8 mouse cellular contexts compared by ENCODE assay signal in the genomic region with DNA sequence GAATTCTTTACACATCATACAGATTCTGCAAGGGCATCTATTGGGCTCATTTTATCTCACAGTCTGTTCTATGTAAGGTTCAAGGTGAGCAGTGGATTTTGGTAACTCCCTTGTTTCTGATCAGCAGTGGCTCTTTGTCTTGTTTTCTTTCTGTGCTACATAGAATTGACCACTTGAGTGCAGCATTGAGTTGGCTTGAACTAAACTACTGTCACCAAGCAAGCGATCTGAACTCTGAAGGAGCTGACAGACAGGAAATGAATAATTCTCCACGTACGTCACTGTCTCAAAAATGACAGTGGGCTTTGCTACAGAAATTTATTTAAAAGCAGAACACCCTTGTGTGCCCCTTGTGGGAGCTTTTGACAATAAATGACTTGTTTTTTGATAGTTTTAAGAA.
DNase-seq lines count a peak whose midpoint lies in the region; ATAC-seq lines count a peak whose summit lies in the region.

No protein-coding gene starts in this region.

- no peaks in the 10 kb centered on the region for H3K36me3 ChIP-seq in forebrain, embryonic 15.5 days
- H3K36me3 ChIP-seq in intestine, embryonic 14.5 days (ENCODE audit: control insufficient read depth, insufficient read depth, low read length) = no peaks in the 10 kb centered on the region
- H3K36me3 ChIP-seq in limb, embryonic 12.5 days = no peaks in the 10 kb centered on the region
- H3K36me3 ChIP-seq in neural tube, embryonic 14.5 days (ENCODE audit: control insufficient read depth, insufficient read depth, low read length) = no peaks in the 10 kb centered on the region

- peak; percentile 88 for ATAC-seq in forebrain, embryonic 15.5 days (replicated peaks)
- peak; percentile 62; the same call in 1 of the 2 replicates for ATAC-seq in intestine, embryonic 14.5 days (replicated peaks; ENCODE audit: low FRiP score, low TSS enrichment, low read depth)
- peak; percentile 47; the same call in 1 of the 2 replicates for ATAC-seq in limb, embryonic 12.5 days (ENCODE audit: insufficient number of reproducible peaks, insufficient read depth, low FRiP score, low TSS enrichment, low read depth)
- peak; percentile 84 for ATAC-seq in neural tube, embryonic 14.5 days (ENCODE audit: low read depth)
- no peak for ATAC-seq in monocyte, adult 5-6 weeks (replicated peaks; ENCODE audit: insufficient number of reproducible peaks, low FRiP score, low TSS enrichment, poor library complexity, severe bottlenecking)

- no peaks in the 10 kb centered on the region for H3K9me3 ChIP-seq in forebrain, embryonic 15.5 days
- no peaks in the 10 kb centered on the region for H3K9me3 ChIP-seq in intestine, embryonic 14.5 days (ENCODE audit: control insufficient read depth, low read length)
- no peaks in the 10 kb centered on the region for H3K9me3 ChIP-seq in limb, embryonic 12.5 days
- no peaks in the 10 kb centered on the region for H3K9me3 ChIP-seq in neural tube, embryonic 14.5 days (ENCODE audit: control insufficient read depth, low read length)

- H3K9ac ChIP-seq in forebrain, embryonic 15.5 days (replicated peaks) = peak overlapping the region; percentile 16; the same call in 1 of the 2 replicates
- no peak overlapping the region for H3K9ac ChIP-seq in intestine, embryonic 14.5 days (ENCODE audit: low read length)
- no peak overlapping the region for H3K9ac ChIP-seq in limb, embryonic 12.5 days (replicated peaks)
- no peak overlapping the region for H3K9ac ChIP-seq in neural tube, embryonic 14.5 days (replicated peaks; ENCODE audit: low read depth, low read length)

- no peaks in the 10 kb centered on the region for H3K27me3 ChIP-seq in forebrain, embryonic 15.5 days
- no peaks in the 10 kb centered on the region for H3K27me3 ChIP-seq in intestine, embryonic 14.5 days (replicated peaks; ENCODE audit: control insufficient read depth, insufficient read depth, low read length)
- H3K27me3 ChIP-seq in limb, embryonic 12.5 days = no peaks in the 10 kb centered on the region
- H3K27me3 ChIP-seq in neural tube, embryonic 14.5 days (ENCODE audit: control insufficient read depth, insufficient read depth, low read length) = no peaks in the 10 kb centered on the region

- DNase-seq in right cerebral cortex, adult 18-20 months = peak; percentile 64
- no peak for DNase-seq in right cerebral cortex, postnatal 25 days
- DNase-seq in brain, embryonic 18.5 days (ENCODE audit: low read depth, low spot score) = peak; percentile 77
- DNase-seq in intestine, embryonic 14.5 days (ENCODE audit: low spot score) = peak; percentile 53

- peaks cover 17% of the 10 kb centered on the region for H3K4me1 ChIP-seq in forebrain, embryonic 15.5 days
- H3K4me1 ChIP-seq in intestine, embryonic 14.5 days (replicated peaks; ENCODE audit: control insufficient read depth, insufficient read depth, low read length) = no peaks in the 10 kb centered on the region
- peaks cover 6% of the 10 kb centered on the region; the same call in 1 of the 2 replicates for H3K4me1 ChIP-seq in limb, embryonic 12.5 days (replicated peaks)
- no peaks in the 10 kb centered on the region for H3K4me1 ChIP-seq in neural tube, embryonic 14.5 days (ENCODE audit: control insufficient read depth, insufficient read depth, low read length)

- peak overlapping the region; percentile 75 for H3K27ac ChIP-seq in forebrain, embryonic 15.5 days (replicated peaks)
- no peak overlapping the region for H3K27ac ChIP-seq in intestine, embryonic 14.5 days (ENCODE audit: low read depth)
- H3K27ac ChIP-seq in limb, embryonic 12.5 days = no peak overlapping the region
- H3K27ac ChIP-seq in neural tube, embryonic 14.5 days (ENCODE audit: low read depth, low read length) = peak overlapping the region; percentile 52

- no peak overlapping the region for H3K4me3 ChIP-seq in forebrain, embryonic 15.5 days
- 0 out of 2 replicates have a peak overlapping the region, but pooled peaks have one; percentile 10 for H3K4me3 ChIP-seq in intestine, embryonic 14.5 days (ENCODE audit: low read depth, low read length)
- H3K4me3 ChIP-seq in limb, embryonic 12.5 days (replicated peaks) = no peak overlapping the region
- no peak overlapping the region for H3K4me3 ChIP-seq in neural tube, embryonic 14.5 days (ENCODE audit: low read depth, low read length)

- peak overlapping the region; percentile 26 for H3K4me2 ChIP-seq in forebrain, embryonic 15.5 days (replicated peaks)
- H3K4me2 ChIP-seq in intestine, embryonic 14.5 days (ENCODE audit: low read length) = peak overlapping the region; percentile 30; the same call in 1 of the 2 replicates
- H3K4me2 ChIP-seq in limb, embryonic 12.5 days = peak overlapping the region; percentile 37
- H3K4me2 ChIP-seq in neural tube, embryonic 14.5 days (ENCODE audit: low read depth, low read length) = peak overlapping the region; percentile 34

- WGBS in forebrain, embryonic 15.5 days = under 1% methylated on average over 3 of the region's 3 CpGs
- 1% methylated on average over 3 of the region's 3 CpGs for WGBS in intestine, embryonic 14.5 days
- under 1% methylated on average over 3 of the region's 3 CpGs for WGBS in limb, embryonic 12.5 days
- WGBS in neural tube, embryonic 14.5 days = 0% methylated on average over 3 of the region's 3 CpGs

Comparison
In these comparisons a context has a peak if more than half of its experiments do, and no peak if none do; other contexts are left out.
1. H3K27ac ChIP-seq: peak in forebrain, embryonic 15.5 days (single experiment) and neural tube, embryonic 14.5 days (single experiment); none in intestine, embryonic 14.5 days (single experiment) and limb, embryonic 12.5 days (single experiment).
2. Peak in every context shown above with its lines, with median percentiles within 50 percentile points of each other: H3K4me2 ChIP-seq.